Mouse (Mus musculus) layer of hippocampus, adult 2 months (tissue): ENCODE data around the gene Zbtb44. TPM values are rescaled to one million over a fixed set of nuclear protein-coding genes. Genes with fewer than 3 reads are reported as not detected.

Source experiments
- DNase-seq, 2 experiments: peaks; one replicate each; pipeline ENCODE4 v3.0.0; 2022; ENCODE audit warnings: low spot score in 2 of 2
- H3K27ac ChIP-seq: fragments of 200-600 bp; 2 replicates; pipeline ENCODE4 v1.8.1; 2022
- H3K4me3 ChIP-seq: fragments of 200-600 bp; 2 replicates; pipeline ENCODE4 v1.8.1; 2022; ENCODE audit warnings: mild to moderate bottlenecking
- CTCF ChIP-seq: fragments of 200-600 bp; conservative IDR thresholded peaks from 2 replicates; pipeline ENCODE4 v1.8.1; 2022; ENCODE audit warnings: antibody characterized with exemption, mild to moderate bottlenecking, moderate library complexity
- total RNA-seq, 2 experiments: library from RNA; stranded (reverse); gene quantifications; 2 replicates each; pipeline ENCODE4 v1.2.3; 2021

Zbtb44 gene
- total RNA-seq, 2 experiments from 2014 or later, result 39.5 to 41.6 TPM

DNA sequence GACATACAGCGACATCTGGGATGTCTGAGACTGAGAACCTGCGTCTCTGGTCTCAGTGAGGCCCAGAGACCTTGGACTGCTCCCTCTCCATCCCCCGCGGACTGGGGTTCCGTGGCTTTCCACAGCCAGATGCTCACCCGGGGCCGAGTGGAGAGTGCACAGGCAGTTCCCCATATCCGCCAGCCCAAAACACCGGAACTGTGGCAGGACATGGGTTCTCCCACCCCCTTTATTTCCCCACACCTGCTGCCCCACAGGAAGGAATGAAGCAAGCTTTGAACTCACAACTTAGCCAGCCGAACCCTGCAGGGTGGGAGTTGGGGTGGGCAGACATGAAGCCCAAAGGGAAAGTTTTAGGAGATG lies 62.4 kb downstream of the Zbtb44 start:
- DNase-seq, result no peak
- no peak overlapping the region for H3K27ac ChIP-seq
- TF ChIP-seq CTCF, result no peak
- no peak overlapping the region for H3K4me3 ChIP-seq

DNA sequence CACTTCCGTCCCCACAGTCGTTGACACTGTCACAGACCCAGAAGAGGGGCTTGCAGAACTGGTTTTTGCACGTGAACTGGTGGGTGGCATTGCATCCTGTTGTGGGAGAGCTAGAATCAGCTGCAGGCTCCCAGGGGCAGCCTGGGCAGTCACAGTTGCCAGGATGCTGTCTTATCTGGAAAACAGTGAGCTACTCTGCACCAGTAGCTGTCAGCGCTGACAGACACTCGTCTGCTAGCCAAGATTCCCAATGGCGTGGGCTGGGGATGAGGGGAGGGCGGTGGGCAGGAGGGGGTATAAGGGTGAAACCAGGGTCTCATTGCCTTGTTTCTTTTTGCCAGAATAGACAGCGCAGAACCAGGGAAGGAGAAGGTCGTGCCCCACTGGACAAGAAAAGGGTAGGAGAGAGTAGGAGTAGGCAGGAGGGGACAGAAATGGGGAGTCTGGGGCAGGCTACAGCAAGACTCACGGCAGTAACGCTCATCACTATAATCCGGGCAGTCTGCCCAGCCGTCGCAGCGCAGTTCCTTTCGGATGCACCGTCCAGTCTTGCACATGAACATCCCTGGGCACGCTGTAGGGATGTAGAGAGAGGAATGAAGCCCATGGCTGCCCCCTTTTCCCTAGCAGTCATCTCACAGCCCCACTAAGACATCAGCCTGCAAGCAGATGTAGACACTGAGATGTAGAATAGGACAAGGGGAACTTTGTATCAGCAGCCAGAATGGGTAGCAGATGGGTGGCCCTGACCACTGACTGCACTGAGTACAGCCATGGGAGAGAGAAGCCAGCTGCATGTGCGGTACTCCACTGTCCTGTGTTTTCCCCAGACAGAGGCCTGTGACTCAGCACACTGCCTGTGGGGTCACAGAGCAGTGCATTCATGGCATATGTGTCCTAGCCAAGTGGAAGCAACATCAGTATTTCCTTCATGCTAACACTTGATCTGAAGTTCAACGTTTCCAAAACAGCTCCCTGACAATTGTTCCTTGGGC lies 66.9 kb downstream of the Zbtb44 start:
- DNase-seq, result no peak
- Histone ChIP-seq H3K27ac (peak overlapping the region; percentile 39; the same call in 1 of the 2 replicates), H3K4me3 (no peak overlapping the region)
- TF ChIP-seq CTCF, result no peak

DNA sequence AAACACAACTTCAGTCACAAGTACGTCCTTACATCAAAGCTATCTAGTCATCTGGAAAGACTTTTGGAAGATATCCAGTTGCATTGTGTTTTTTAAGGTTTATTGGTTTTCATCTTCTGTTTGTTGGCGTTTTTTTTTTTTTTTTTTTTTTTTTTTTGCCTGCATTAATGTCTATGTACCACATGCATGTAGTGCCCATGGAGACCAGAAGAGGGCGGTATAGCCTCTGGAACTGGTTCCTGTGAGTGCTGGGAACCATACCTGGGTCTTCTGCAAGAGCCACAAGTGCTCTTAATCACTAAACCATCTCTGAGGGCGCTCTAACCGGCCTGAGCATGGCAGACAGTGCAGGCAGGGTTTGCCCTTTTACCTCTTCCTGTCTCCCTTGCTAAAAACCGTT lies 67.7 kb downstream of the Zbtb44 start:
- TF ChIP-seq CTCF, result peak; percentile 52
- DNase-seq, result no peak
- H3K27ac ChIP-seq, result no peak overlapping the region
- no peak overlapping the region for H3K4me3 ChIP-seq

DNA sequence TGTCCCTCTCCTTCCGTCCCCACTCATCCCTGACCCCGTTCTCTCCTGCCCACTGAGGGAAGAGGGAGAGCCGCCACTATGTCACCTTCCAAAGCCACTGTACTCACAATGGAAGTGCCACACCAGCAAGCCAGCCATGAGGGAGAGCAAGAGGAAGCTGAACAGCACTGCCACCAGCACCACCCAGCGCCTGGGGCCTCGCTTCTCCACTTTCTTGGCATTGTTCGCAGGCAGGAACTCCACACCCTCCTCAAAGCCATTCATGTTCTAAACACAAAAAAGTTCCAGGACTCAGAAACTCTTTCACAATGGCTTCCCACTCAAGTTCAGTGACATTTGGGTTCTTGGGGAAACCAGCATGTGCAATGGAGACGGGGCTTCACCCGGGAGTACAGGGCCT lies 78.0 kb downstream of the Zbtb44 start:
- TF ChIP-seq CTCF, result no peak
- H3K4me3 ChIP-seq, result no peak overlapping the region
- no peak for DNase-seq
- no peak overlapping the region for H3K27ac ChIP-seq

DNA sequence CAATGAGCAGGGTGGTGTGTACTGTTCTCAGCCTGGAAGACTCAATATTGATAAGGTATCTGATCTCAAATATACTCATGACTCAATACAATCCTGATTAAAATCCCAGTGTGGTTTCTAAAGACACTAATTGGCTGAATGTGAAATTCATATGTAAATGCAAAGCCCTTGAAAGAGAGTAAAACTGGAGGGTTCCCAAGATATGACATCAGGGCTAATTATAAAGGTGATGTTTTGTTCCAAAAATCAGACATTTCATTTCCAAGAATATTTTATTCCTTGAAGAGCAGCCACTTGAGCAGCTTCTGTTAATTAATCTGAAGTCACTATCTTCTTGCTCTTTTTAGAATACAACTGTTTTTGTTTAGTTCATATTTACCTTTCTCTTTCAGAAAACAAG lies 85.1 kb downstream of the Zbtb44 start:
- Histone ChIP-seq H3K27ac (no peak overlapping the region), H3K4me3 (no peak overlapping the region)
- TF ChIP-seq CTCF, result no peak
- DNase-seq, result no peak

DNA sequence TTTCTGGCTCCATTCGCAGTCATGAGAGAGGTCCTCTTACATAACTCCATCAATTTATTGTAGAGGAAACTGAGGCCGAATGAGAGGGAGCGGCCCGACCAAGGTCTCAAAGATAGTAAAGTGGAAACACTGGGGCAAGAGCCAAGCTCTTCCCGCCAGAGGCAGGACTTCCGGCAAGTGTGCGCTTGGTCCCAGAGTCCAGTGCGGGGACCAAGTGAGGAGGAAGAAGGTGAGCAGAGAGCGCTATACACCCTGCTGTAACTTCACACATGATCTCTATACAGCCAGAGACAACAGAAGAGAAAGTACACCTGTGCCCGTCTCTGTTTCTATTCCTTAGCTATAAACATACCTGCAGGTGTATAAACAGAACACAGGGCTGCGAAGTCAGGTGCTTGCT lies 86.6 kb downstream of the Zbtb44 start:
- DNase-seq, result no peak
- Histone ChIP-seq H3K4me3 (no peak overlapping the region), H3K27ac (no peak overlapping the region)
- TF ChIP-seq CTCF, result no peak

DNA sequence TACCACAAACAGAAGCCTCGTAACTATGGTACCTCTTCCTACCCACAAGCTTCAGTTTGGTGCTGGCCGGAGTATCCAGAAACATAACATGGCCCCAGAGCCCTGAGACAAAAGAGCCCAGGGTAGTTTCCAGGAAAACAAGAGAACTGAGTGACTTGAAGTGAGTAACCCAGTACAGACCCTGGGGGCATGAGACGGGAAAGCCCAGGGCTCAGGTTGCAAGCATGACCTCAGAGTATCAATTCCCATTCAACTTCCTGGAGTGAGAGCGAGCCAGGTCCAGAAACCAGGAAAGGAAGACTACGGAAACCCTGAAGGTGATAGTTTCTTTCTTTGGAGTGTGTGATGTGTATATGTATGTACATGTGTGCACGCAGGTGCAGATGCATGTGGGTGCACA lies 87.0 kb downstream of the Zbtb44 start:
- Histone ChIP-seq H3K27ac (no peak overlapping the region), H3K4me3 (no peak overlapping the region)
- DNase-seq, result no peak
- TF ChIP-seq CTCF, result no peak

DNA sequence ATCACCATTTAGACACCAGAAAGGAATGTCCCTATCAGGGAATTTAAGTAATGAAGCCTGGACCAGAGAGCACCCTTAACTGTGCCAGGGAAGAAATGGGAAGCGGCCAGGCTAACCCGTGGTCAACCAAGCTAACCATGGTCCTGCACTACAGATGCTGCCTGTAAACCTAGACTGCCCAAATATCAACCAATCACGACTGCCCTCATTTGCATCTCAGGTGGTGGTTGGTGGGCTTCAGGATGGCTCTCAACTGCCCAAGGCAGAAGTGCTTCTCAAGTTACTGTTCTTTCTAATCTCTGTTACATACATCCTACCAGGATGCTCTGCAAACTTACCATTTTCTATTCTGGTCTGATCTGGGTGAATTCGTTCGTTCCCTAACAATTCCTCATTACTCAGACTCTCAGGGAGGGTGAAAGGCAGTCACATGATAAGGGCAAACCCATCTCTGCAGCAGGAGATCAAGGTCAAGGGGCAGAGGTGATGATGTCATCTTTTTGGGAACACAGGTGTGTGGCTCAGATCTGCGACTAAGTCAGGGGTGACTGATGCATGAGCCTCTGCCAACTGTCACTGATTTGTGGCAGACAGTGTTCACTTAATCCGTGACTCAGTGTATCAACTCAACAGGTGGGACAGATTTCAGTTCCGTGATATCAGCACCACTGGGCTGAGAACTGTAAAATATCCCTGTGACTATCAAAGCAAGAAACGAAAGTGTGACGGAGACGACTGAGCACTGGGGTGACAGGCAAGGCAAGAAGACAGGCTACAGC lies 88.3 kb downstream of the Zbtb44 start:
- TF ChIP-seq CTCF, result no peak
- no peak for DNase-seq
- Histone ChIP-seq H3K4me3 (no peak overlapping the region), H3K27ac (no peak overlapping the region)

DNA sequence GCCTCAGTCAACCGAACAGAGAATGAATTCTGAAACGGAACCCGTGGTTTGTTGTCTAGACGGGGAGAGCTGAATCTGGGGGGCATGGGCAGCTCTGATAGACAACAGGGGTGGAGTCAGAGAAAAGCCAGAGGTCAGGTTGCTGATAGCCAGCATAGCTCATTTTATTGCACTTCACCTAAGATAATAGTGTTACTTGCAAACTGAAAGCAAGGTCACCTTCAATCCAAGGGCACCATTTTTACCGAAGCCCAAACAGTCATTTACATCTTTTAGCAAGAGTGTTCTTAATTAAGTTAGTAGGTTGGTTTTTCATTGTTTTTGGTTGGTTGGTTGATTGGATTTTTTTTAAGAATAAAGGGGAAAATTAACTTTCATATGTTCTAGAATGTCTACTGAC lies 89.0 kb downstream of the Zbtb44 start:
- Histone ChIP-seq H3K27ac (no peak overlapping the region), H3K4me3 (no peak overlapping the region)
- no peak for TF ChIP-seq CTCF
- no peak for DNase-seq

DNA sequence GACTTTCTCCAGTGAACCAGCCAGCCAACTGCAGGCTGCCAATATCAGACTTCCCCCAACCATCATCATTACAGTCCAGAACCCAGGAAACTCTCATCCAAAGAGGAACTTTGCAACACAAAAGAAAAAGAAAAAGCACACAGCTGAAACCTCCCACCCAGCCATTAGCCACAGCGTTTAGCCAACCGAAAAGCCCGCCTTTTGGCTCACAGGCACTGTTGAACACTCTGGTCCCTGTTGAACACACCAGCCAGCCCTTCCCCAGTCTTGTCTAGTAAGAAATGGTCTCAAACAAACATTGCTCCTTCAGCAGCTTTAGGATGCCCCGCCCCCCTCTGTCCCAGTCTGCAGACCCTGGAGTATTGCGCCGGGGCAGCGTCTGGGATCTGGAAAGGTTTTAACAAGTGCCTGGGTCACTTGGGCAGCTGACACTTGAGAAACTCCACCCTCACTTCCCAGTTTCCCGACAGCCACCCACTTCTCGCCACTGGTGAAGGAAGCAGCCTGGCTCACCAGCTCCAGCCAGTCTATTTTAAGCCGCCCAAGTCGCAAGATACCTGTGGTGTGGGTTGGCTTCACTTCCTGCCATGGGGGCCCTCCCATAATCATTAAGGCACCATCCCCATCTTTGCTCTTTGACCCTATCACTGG lies 89.6 kb downstream of the Zbtb44 start:
- Histone ChIP-seq H3K27ac (no peak overlapping the region), H3K4me3 (no peak overlapping the region)
- no peak for DNase-seq
- TF ChIP-seq CTCF, result no peak

DNA sequence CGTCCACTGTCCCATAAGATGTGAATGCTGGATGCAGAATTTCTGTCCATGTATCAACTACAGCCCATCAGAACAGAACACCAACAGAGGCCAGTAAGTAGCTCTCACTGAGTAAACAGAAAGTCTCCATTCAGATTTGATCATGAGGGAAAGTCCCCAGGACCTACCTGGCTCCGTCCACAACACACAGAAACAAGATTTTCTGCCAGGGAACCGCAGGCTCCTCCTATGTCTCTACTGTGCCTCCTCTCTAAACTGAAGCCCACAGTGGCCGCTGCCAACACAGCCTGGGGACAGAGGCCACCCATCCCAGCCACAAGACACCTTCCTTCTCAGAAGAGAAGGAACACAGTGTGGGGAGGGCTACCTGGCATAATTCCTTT lies 90.1 kb downstream of the Zbtb44 start:
- Histone ChIP-seq H3K27ac (no peak overlapping the region), H3K4me3 (no peak overlapping the region)
- DNase-seq, result no peak
- no peak for TF ChIP-seq CTCF

DNA sequence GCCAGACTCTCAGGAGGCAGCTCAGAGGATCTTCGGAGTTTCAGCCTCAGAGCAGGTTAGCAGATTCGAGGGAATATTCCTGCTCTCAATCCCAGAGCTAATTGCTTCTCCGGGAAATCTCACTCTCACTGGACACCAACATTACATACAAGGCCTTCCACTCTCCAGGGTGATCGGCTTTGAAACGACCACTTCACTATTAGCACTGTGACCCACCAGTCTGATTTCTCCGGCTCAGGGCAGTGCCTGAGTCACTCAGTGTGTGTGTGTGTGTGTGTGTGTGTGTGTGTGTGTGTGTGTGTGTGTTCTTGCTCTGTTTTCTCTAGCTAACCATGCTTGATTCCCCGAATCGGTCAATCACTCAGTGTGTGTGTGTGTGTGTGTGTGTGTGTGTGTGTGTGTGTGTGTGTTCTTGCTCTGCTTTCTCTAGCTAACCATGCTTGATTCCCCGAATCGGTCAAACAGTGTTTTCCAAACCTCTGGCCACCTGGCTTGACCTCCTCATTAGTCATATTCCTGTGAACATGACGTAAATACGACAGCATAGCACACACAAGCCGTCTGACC lies 92.1 kb downstream of the Zbtb44 start:
- no peak for TF ChIP-seq CTCF
- no peak for DNase-seq
- Histone ChIP-seq H3K4me3 (no peak overlapping the region), H3K27ac (no peak overlapping the region)

Other genes starting within 250 kb of the Zbtb44 start
- gene Adamts15, start 108.2 kb upstream of the Zbtb44 start, total RNA-seq, result 1 to 10 TPM; 3.4 to 4.0 TPM
- 1 to 10 TPM; 4.0 to 4.6 TPM for gene Adamts8, start 88.1 kb upstream of the Zbtb44 start, total RNA-seq
- under 1 TPM; 0.61 to 0.79 TPM for gene St14, start 101.2 kb downstream of the Zbtb44 start, total RNA-seq
- gene Aplp2, start 181.2 kb downstream of the Zbtb44 start, total RNA-seq, result 100 to 1,000 TPM; 447 to 470 TPM
- gene Prdm10, start 249.9 kb downstream of the Zbtb44 start, total RNA-seq, result 10 to 100 TPM; 22.0 to 23.1 TPM